Mouse (Mus musculus): ENCODE measurements around the gene Csrnp1.

DNA sequence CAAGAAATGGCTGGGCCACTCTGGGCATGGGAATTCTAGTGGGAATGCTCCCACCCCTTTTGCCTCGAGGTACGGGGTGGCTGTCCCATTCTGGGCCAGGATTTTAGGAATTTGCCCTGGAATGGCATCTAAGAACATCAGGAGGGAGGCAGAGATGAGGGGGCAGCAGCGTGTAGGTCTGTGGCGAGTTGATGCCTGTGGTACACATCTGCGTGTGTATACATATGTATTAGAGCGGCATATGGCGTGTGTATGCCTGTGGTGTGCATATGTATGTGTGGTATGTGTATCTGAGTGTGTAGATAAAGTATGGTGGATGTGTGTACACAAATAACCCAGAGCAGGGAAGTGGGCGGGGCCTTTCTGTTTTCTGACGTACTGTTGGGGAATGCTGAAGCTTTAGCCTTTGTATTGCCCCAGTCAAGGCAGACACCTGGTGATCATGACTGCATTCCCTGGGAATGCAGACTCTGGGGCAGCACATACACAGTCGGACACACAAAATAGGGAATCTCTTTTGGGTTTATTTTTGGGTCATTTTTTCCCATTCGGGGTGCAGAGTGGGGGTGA is 28.9 kb upstream of the Csrnp1 start:
- TF ChIP-seq POLR2A (IDR thresholded peaks at IDR 0.05; ENCODE audit: borderline replicate concordance, extremely low read depth, insufficient read depth, insufficient read length, poor library complexity, severe bottlenecking) (no peak), CTCF (IDR thresholded peaks at IDR 0.05; ENCODE audit: borderline replicate concordance, extremely low read depth, insufficient read depth, insufficient read length) (no peak)
